Mouse (Mus musculus): Measurements from ENCODE around the gene Lrba. TPM values are rescaled to one million over a fixed set of nuclear protein-coding genes. Genes with fewer than 3 reads are reported as not detected.

Lrba gene
- polyA plus RNA-seq, 1 experiment from 2014 or later, result 2.6 TPM

DNA sequence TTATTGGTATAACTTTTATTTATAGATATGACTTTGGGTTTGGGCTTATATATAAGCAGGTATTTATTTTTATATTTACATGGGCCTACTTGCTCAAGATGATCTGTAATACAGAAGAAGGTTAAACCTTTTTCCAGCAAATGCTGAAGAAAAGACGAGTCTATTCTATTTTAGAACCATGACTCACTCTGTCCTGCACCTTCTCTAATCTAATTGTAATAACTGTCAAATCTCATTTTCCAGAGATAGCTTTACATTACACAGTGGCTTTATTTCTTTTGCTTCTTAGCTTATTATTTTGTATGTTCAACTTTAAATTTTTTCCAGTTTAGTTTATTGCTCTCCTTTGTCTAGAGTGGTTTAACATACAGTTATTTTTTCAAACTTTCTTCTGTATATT is 464.0 kb downstream of the Lrba start:
- 40% methylated on average over 1 of the region's 1 CpGs for WGBS
- no peak overlapping the region for H3K4me3 ChIP-seq (ENCODE audit: low read depth, low read length)
- no peak overlapping the region for H3K9ac ChIP-seq (ENCODE audit: low read length)
- no peak for ATAC-seq (ENCODE audit: low FRiP score, low TSS enrichment)
- H3K27me3 ChIP-seq (ENCODE audit: control insufficient read depth, insufficient read depth, low read length), result no peaks in the 10 kb centered on the region
- H3K4me1 ChIP-seq (replicated peaks; ENCODE audit: control insufficient read depth, insufficient read depth), result no peaks in the 10 kb centered on the region
- no peak for TF ChIP-seq EP300 (optimal IDR thresholded peaks at IDR 0.05)
- no peak overlapping the region for H3K4me2 ChIP-seq (replicated peaks; ENCODE audit: low read depth)
- H3K9me3 ChIP-seq (ENCODE audit: control insufficient read depth, low read length), result no peaks in the 10 kb centered on the region
- no peak overlapping the region for H3K27ac ChIP-seq (replicated peaks)
- DNase-seq (ENCODE audit: low spot score), result no peak
- no peaks in the 10 kb centered on the region for H3K36me3 ChIP-seq (ENCODE audit: control insufficient read depth, insufficient read depth, low read length)

- Histone ChIP-seq H3K9me3 (ENCODE audit: control insufficient read depth, low read length) (no peaks in the 10 kb centered on the region), H3K4me1 (replicated peaks; ENCODE audit: control insufficient read depth, insufficient read depth) (no peaks in the 10 kb centered on the region), H3K4me3 (ENCODE audit: low read depth, low read length) (no peak overlapping the region), H3K4me2 (replicated peaks; ENCODE audit: low read depth) (no peak overlapping the region), H3K27ac (replicated peaks) (no peak overlapping the region), H3K36me3 (ENCODE audit: control insufficient read depth, insufficient read depth, low read length) (no peaks in the 10 kb centered on the region), H3K27me3 (ENCODE audit: control insufficient read depth, insufficient read depth, low read length) (no peaks in the 10 kb centered on the region), H3K9ac (ENCODE audit: low read length) (no peak overlapping the region)
- 21% methylated on average over 7 of the region's 7 CpGs for WGBS
- no peak for ATAC-seq (ENCODE audit: low FRiP score, low TSS enrichment)
- TF ChIP-seq EP300 (optimal IDR thresholded peaks at IDR 0.05), result no peak
- peak; percentile 26 for TF ChIP-seq CTCF (IDR thresholded peaks at IDR 0.05; ENCODE audit: low read depth)
- DNase-seq (ENCODE audit: low spot score), result no peak
These were observed 464.8 kb downstream of the Lrba start for GRCm38 (mm10) chr3:86689305-86689704.

GRCm38 (mm10) chr3:86692779-86693178 is 468.3 kb downstream of the Lrba start:
- no peak for ATAC-seq (ENCODE audit: low FRiP score, low TSS enrichment)

GRCm38 (mm10) chr3:86693553-86693952 is 469.1 kb downstream of the Lrba start:
- ATAC-seq (ENCODE audit: low FRiP score, low TSS enrichment) (no peak), DNase-seq (ENCODE audit: low spot score) (no peak)
- no peaks in the 10 kb centered on the region for H3K27me3 ChIP-seq (ENCODE audit: control insufficient read depth, insufficient read depth, low read length)
- H3K27ac ChIP-seq (replicated peaks), result no peak overlapping the region
- H3K4me2 ChIP-seq (replicated peaks; ENCODE audit: low read depth), result no peak overlapping the region
- H3K9me3 ChIP-seq (ENCODE audit: control insufficient read depth, low read length), result no peaks in the 10 kb centered on the region
- no peaks in the 10 kb centered on the region for H3K4me1 ChIP-seq (replicated peaks; ENCODE audit: control insufficient read depth, insufficient read depth)
- TF ChIP-seq EP300 (optimal IDR thresholded peaks at IDR 0.05), result no peak
- no peak overlapping the region for H3K9ac ChIP-seq (ENCODE audit: low read length)
- 78% methylated on average over 7 of the region's 7 CpGs for WGBS
- no peaks in the 10 kb centered on the region for H3K36me3 ChIP-seq (ENCODE audit: control insufficient read depth, insufficient read depth, low read length)
- no peak overlapping the region for H3K4me3 ChIP-seq (ENCODE audit: low read depth, low read length)

More at GRCm38 (mm10) chr3:86692779-86693178, 468.3 kb downstream of the Lrba start:
- no peaks in the 10 kb centered on the region for H3K27me3 ChIP-seq (ENCODE audit: control insufficient read depth, insufficient read depth, low read length)
- H3K9me3 ChIP-seq (ENCODE audit: control insufficient read depth, low read length), result no peaks in the 10 kb centered on the region
- no peak for DNase-seq (ENCODE audit: low spot score)
- TF ChIP-seq CTCF (IDR thresholded peaks at IDR 0.05; ENCODE audit: low read depth) (no peak), EP300 (optimal IDR thresholded peaks at IDR 0.05) (no peak)
- no peak overlapping the region for H3K4me2 ChIP-seq (replicated peaks; ENCODE audit: low read depth)
- no peaks in the 10 kb centered on the region for H3K36me3 ChIP-seq (ENCODE audit: control insufficient read depth, insufficient read depth, low read length)
- no peak overlapping the region for H3K9ac ChIP-seq (ENCODE audit: low read length)
- no peak overlapping the region for H3K27ac ChIP-seq (replicated peaks)
- no peaks in the 10 kb centered on the region for H3K4me1 ChIP-seq (replicated peaks; ENCODE audit: control insufficient read depth, insufficient read depth)
- H3K4me3 ChIP-seq (ENCODE audit: low read depth, low read length), result no peak overlapping the region

- Histone ChIP-seq H3K4me1 (replicated peaks; ENCODE audit: control insufficient read depth, insufficient read depth) (no peaks in the 10 kb centered on the region), H3K27me3 (ENCODE audit: control insufficient read depth, insufficient read depth, low read length) (no peaks in the 10 kb centered on the region), H3K36me3 (ENCODE audit: control insufficient read depth, insufficient read depth, low read length) (no peaks in the 10 kb centered on the region), H3K4me2 (replicated peaks; ENCODE audit: low read depth) (no peak overlapping the region), H3K9me3 (ENCODE audit: control insufficient read depth, low read length) (no peaks in the 10 kb centered on the region), H3K4me3 (ENCODE audit: low read depth, low read length) (no peak overlapping the region), H3K9ac (ENCODE audit: low read length) (no peak overlapping the region), H3K27ac (replicated peaks) (no peak overlapping the region)
- TF ChIP-seq EP300 (optimal IDR thresholded peaks at IDR 0.05) (no peak), CTCF (IDR thresholded peaks at IDR 0.05; ENCODE audit: low read depth) (no peak)
- WGBS, result 32% methylated on average over 2 of the region's 2 CpGs
- no peak for DNase-seq (ENCODE audit: low spot score)
- ATAC-seq (ENCODE audit: low FRiP score, low TSS enrichment), result no peak
These were observed 474.5 kb downstream of the Lrba start for GRCm38 (mm10) chr3:86698947-86699346.

DNA sequence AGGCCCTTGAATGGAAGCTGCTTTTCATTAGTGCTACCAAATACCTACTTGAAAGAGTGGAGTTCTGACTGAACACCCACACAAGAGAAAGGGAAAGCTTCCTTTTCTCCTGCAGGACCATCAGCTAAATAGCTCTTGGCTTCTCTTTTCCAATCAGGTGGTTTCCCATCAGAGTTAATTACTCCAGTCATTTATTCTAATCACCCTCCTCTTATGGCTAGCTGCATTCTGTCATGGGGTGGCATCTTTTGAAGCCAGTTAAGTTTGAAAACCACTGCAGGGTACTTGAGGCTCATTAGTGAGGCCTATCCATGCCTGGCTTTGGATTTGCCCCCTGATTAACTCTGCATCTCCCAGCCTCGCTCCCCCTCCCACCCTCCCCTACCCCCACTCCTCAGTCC is 476.7 kb downstream of the Lrba start:
- Histone ChIP-seq H3K4me1 (replicated peaks; ENCODE audit: control insufficient read depth, insufficient read depth) (no peaks in the 10 kb centered on the region), H3K9me3 (ENCODE audit: control insufficient read depth, low read length) (no peaks in the 10 kb centered on the region), H3K4me3 (ENCODE audit: low read depth, low read length) (no peak overlapping the region), H3K9ac (ENCODE audit: low read length) (no peak overlapping the region), H3K27ac (replicated peaks) (no peak overlapping the region), H3K27me3 (ENCODE audit: control insufficient read depth, insufficient read depth, low read length) (no peaks in the 10 kb centered on the region), H3K36me3 (ENCODE audit: control insufficient read depth, insufficient read depth, low read length) (no peaks in the 10 kb centered on the region), H3K4me2 (replicated peaks; ENCODE audit: low read depth) (no peak overlapping the region)
- DNase-seq (ENCODE audit: low spot score) (no peak), ATAC-seq (ENCODE audit: low FRiP score, low TSS enrichment) (no peak)
- WGBS, result 35% methylated on average over 1 of the region's 1 CpGs
- TF ChIP-seq CTCF (IDR thresholded peaks at IDR 0.05; ENCODE audit: low read depth) (no peak), EP300 (optimal IDR thresholded peaks at IDR 0.05) (no peak)
